Mouse (Mus musculus) ES-E14 (cell line): ENCODE results near the gene Sirt4. TPM values are rescaled to one million over a fixed set of nuclear protein-coding genes. Genes with fewer than 3 reads are reported as not detected.
"Not testable (repeated sequence)": the region's sequence is repeated elsewhere in the genome, so short reads cannot be mapped to it uniquely, and the experiment has no call there.

Experiments
- DNase-seq: peaks from one replicate; pipeline ENCODE4 v3.0.0-alpha.2; 2013; ENCODE audit warnings: low read depth, low spot score
- H3K27ac ChIP-seq: 2 replicates; pipeline ENCODE4 v1.5.1; 2012; ENCODE audit warnings: low read depth, mild to moderate bottlenecking, low read length, moderate library complexity, mixed read lengths; ENCODE audit not compliant: poor library complexity, insufficient read depth, severe bottlenecking
- H3K36me3 ChIP-seq: 2 replicates; pipeline ENCODE4 v1.6.1; 2012; ENCODE audit warnings: mild to moderate bottlenecking, low read length, moderate library complexity, mixed read lengths; ENCODE audit not compliant: control insufficient read depth, poor library complexity, insufficient read depth, severe bottlenecking
- H3K4me1 ChIP-seq, 2 experiments: fragments of 150-350 bp in 1 of 2; sonication (generic) in 1 of 2; 2 replicates each; pipeline ENCODE4 v1.6.1; 2012; ENCODE audit warnings: low read length in 2 of 2, mild to moderate bottlenecking in 1 of 2, mixed read lengths in 1 of 2; ENCODE audit not compliant: control insufficient read depth in 2 of 2, insufficient read depth in 2 of 2, poor library complexity in 1 of 2
- H3K4me3 ChIP-seq, 2 experiments: fragments of 150-350 bp in 1 of 2; sonication (generic) in 1 of 2; 2 replicates each; pipeline ENCODE4 v1.5.1; 2012; ENCODE audit warnings: low read length in 2 of 2, low read depth in 1 of 2, mild to moderate bottlenecking in 1 of 2, mixed read lengths in 1 of 2; ENCODE audit not compliant: insufficient read depth in 1 of 2, poor library complexity in 1 of 2, severe bottlenecking in 1 of 2
- H3K9ac ChIP-seq: 2 replicates; pipeline ENCODE4 v1.6.1; 2012; ENCODE audit warnings: low read depth, mild to moderate bottlenecking, low read length, mixed read lengths; ENCODE audit not compliant: poor library complexity, insufficient read depth, severe bottlenecking
- H3K9me3 ChIP-seq: fragments of 150-350 bp; sonication (generic); 2 replicates; pipeline ENCODE4 v1.6.1; 2012; ENCODE audit warnings: low read depth, mild to moderate bottlenecking, low read length; ENCODE audit not compliant: control insufficient read depth, insufficient read depth
- CHD2 ChIP-seq: IDR thresholded peaks from 2 replicates; pipeline ENCODE4 v1.6.1; 2014; ENCODE audit warnings: mild to moderate bottlenecking, low read depth, low read length, inconsistent platforms
- HCFC1 ChIP-seq: IDR thresholded peaks from 2 replicates; pipeline ENCODE4 v1.6.1; 2012; ENCODE audit warnings: low read length, inconsistent platforms, borderline replicate concordance; ENCODE audit not compliant: insufficient read depth
- MAFK ChIP-seq: IDR thresholded peaks from 2 replicates; pipeline ENCODE4 v1.6.1; 2014; ENCODE audit warnings: mild to moderate bottlenecking, low read depth, low read length, inconsistent platforms; ENCODE audit not compliant: insufficient read depth
- ZC3H11A ChIP-seq: IDR thresholded peaks from 2 replicates; pipeline ENCODE4 v1.6.1; 2012; ENCODE audit warnings: low read depth, mild to moderate bottlenecking, inconsistent platforms, low read length, borderline replicate concordance
- ZNF384 ChIP-seq: IDR thresholded peaks from 2 replicates; pipeline ENCODE4 v1.6.1; 2012; ENCODE audit warnings: low read depth, low read length, inconsistent platforms
- in situ Hi-C, 2 experiments: fragments of 600-800 bp; cut with MboI; formaldehyde crosslinking; loops; one replicate each; pipeline ENCODE4 v1.15.1; 2025; ENCODE audit warnings: low sequenced_read_pairs in 2 of 2, inconsistent platforms in 1 of 2; ENCODE audit not compliant: unreplicated experiment in 2 of 2
- total RNA-seq: library from RNA; depleted of rRNA; stranded (reverse); fragments of 300-350 nt; gene quantifications from 2 replicates; pipeline ENCODE4 v1.2.3, GENCODE M21; 2012

Sirt4 gene
- total RNA-seq, 1 experiment, result 15.3 TPM

- H3K36me3 ChIP-seq, result no peaks in the 10 kb centered on the region; the same call in 1 of the 2 replicates
- DNase-seq, result no peak
- peaks cover 7 to 20% of the 10 kb centered on the region in 2 experiments for H3K4me1 ChIP-seq
- no peaks in the 10 kb centered on the region for H3K9me3 ChIP-seq
- in situ Hi-C loops, result no loop called here
- no peak for TF ChIP-seq MAFK
- TF ChIP-seq ZNF384, result no peak
- no peak for TF ChIP-seq CHD2
- TF ChIP-seq HCFC1, result no peak
- no peak for TF ChIP-seq ZC3H11A
- no peak overlapping the region for H3K4me3 ChIP-seq
- no peak overlapping the region for H3K27ac ChIP-seq
- H3K9ac ChIP-seq, result no peak overlapping the region; the same call in 1 of the 2 replicates
Observed at GRCm38 (mm10) chr5:115521553-115522461, 37.3 kb upstream of the Sirt4 start.

GRCm38 (mm10) chr5:115520325-115520869 lies 35.9 kb upstream of the Sirt4 start:
- Histone ChIP-seq H3K4me3 (no peak overlapping the region), H3K9me3 (no peaks in the 10 kb centered on the region), H3K36me3 (no peaks in the 10 kb centered on the region; the same call in 1 of the 2 replicates), H3K4me1 (peaks cover 4 to 17% of the 10 kb centered on the region in 2 experiments; a peak in 3 of 4 replicates), H3K9ac (no peak overlapping the region), H3K27ac (no peak overlapping the region)
- in situ Hi-C loops, result no loop called here
- TF ChIP-seq MAFK, result no peak
- TF ChIP-seq CHD2, result no peak
- TF ChIP-seq ZC3H11A, result no peak
- no peak for TF ChIP-seq HCFC1
- no peak for TF ChIP-seq ZNF384
- DNase-seq, result no peak

- peaks cover 6 to 13% of the 10 kb centered on the region in 2 experiments; a peak in 3 of 4 replicates for H3K4me1 ChIP-seq
- H3K4me3 ChIP-seq, result not testable (repeated sequence)
Observed at GRCm38 (mm10) chr5:115518214-115518613, 33.7 kb upstream of the Sirt4 start.

GRCm38 (mm10) chr5:115517501-115517900 lies 33.0 kb upstream of the Sirt4 start:
- no peak for DNase-seq
- no peaks in the 10 kb centered on the region for H3K9me3 ChIP-seq
- peaks cover 6 to 10% of the 10 kb centered on the region in 2 experiments; a peak in 3 of 4 replicates for H3K4me1 ChIP-seq
- no peak overlapping the region for H3K4me3 ChIP-seq
- TF ChIP-seq ZNF384 (no peak), HCFC1 (no peak), CHD2 (no peak), ZC3H11A (no peak), MAFK (no peak)
- H3K9ac ChIP-seq, result no peak overlapping the region
- in situ Hi-C loops, result no loop called here
- H3K27ac ChIP-seq, result no peak overlapping the region
- H3K36me3 ChIP-seq, result no peaks in the 10 kb centered on the region; the same call in 1 of the 2 replicates

More at GRCm38 (mm10) chr5:115518214-115518613, 33.7 kb upstream of the Sirt4 start:
- H3K27ac ChIP-seq, in situ Hi-C loops, H3K9ac ChIP-seq, H3K9me3 ChIP-seq, DNase-seq, H3K36me3 ChIP-seq: not testable (repeated sequence)
